ENCODE assay signal across 15 mouse cellular contexts in genomic region chr2:50365221-50365620, GRCm38 (mm10).
DNase-seq lines count a peak whose midpoint lies in the region.
"Had no signal": no experiment of that assay in that cellular context is flagged by ENCODE, and none has a peak within 500 bp of the region (broad histone marks: within the 10 kb centered on the region; RNA-seq: fewer than 3 reads in every experiment).

No protein-coding gene starts in this region.

- DNase-seq in 3T3-L1 (ENCODE audit: low read depth, low spot score) (peak; percentile 89), NIH3T3 (ENCODE audit: low read depth) (peak; percentile 74)
- peak; percentile 6 for DNase-seq in skeletal muscle tissue, adult 2 months (ENCODE audit: low read depth, low spot score)
- DNase-seq in adrenal gland, adult 18-20 months (ENCODE audit: low spot score in 2 of 2), result no peak
- DNase-seq in cerebellum, postnatal 14 days, result no peak
- DNase-seq: adrenal gland, adult 8-10 months; adrenal gland, postnatal 14 days; adrenal gland, postnatal 36 days; B cell, adult 2 months; cerebellum, adult 11-12 months; cerebellum, adult 2 months; cerebellum, adult 9-10 months; cerebellum, postnatal 10 days; cerebellum, postnatal 36 days; embryo, embryonic 11 days had no signal

Comparison
In these comparisons a context has a peak if more than half of its experiments do, and no peak if none do; other contexts are left out.
1. DNase-seq: peak in 3T3-L1 (single experiment), NIH3T3 (single experiment) and skeletal muscle tissue, adult 2 months (single experiment); none in adrenal gland, adult 18-20 months (0 of 2) and cerebellum, postnatal 14 days (0 of 2).